Mouse (Mus musculus): Measurements from ENCODE around the gene Trem1. TPM values are rescaled to one million over a fixed set of nuclear protein-coding genes. Genes with fewer than 3 reads are reported as not detected.
A peak's percentile ranks its signal among the peaks of the same experiment; 100 is the strongest.

The Trem1 gene
- polyA plus RNA-seq, 1 experiment from 2014 or later: not detected

- H3K27ac ChIP-seq (replicated peaks): no peak overlapping the region
- no peak overlapping the region for H3K9ac ChIP-seq (replicated peaks)
- H3K36me3 ChIP-seq: no peaks in the 10 kb centered on the region
- H3K4me2 ChIP-seq (replicated peaks): no peak overlapping the region
- H3K27me3 ChIP-seq: no peaks in the 10 kb centered on the region
- 83% methylated on average over 4 of the region's 4 CpGs for WGBS
- H3K4me3 ChIP-seq: no peak overlapping the region
- H3K4me1 ChIP-seq: no peaks in the 10 kb centered on the region
- ATAC-seq (replicated peaks): no peak
- no peaks in the 10 kb centered on the region for H3K9me3 ChIP-seq
Observed at GRCm38 (mm10) chr17:48269833-48270232, 37.3 kb downstream of the Trem1 start.

- no peaks in the 10 kb centered on the region for H3K27me3 ChIP-seq
- H3K4me1 ChIP-seq: no peaks in the 10 kb centered on the region
- ATAC-seq (replicated peaks): no peak
- 77% methylated on average over 5 of the region's 5 CpGs for WGBS
- no peaks in the 10 kb centered on the region for H3K9me3 ChIP-seq
- no peaks in the 10 kb centered on the region for H3K36me3 ChIP-seq
- no peak overlapping the region for H3K4me2 ChIP-seq (replicated peaks)
- no peak overlapping the region for H3K27ac ChIP-seq (replicated peaks)
- no peak overlapping the region for H3K9ac ChIP-seq (replicated peaks)
- no peak overlapping the region for H3K4me3 ChIP-seq
Observed at GRCm38 (mm10) chr17:48272158-48272557, 39.6 kb downstream of the Trem1 start.

GRCm38 (mm10) chr17:48272598-48272997, 40.0 kb downstream of the Trem1 start:
- no peaks in the 10 kb centered on the region for H3K27me3 ChIP-seq
- ATAC-seq (replicated peaks): no peak
- H3K9me3 ChIP-seq: no peaks in the 10 kb centered on the region
- H3K4me1 ChIP-seq: no peaks in the 10 kb centered on the region
- no peak overlapping the region for H3K27ac ChIP-seq (replicated peaks)
- WGBS: 86% methylated on average over 4 of the region's 4 CpGs
- H3K4me3 ChIP-seq: no peak overlapping the region
- H3K4me2 ChIP-seq (replicated peaks): no peak overlapping the region
- H3K9ac ChIP-seq (replicated peaks): no peak overlapping the region
- H3K36me3 ChIP-seq: no peaks in the 10 kb centered on the region

- WGBS: 76% methylated on average over 4 of the region's 4 CpGs
- Histone ChIP-seq H3K9me3 (no peaks in the 10 kb centered on the region), H3K27me3 (no peaks in the 10 kb centered on the region), H3K4me2 (replicated peaks) (no peak overlapping the region), H3K27ac (replicated peaks) (no peak overlapping the region), H3K9ac (replicated peaks) (no peak overlapping the region), H3K36me3 (no peaks in the 10 kb centered on the region), H3K4me3 (no peak overlapping the region), H3K4me1 (no peaks in the 10 kb centered on the region)
- ATAC-seq (replicated peaks): no peak
Observed at GRCm38 (mm10) chr17:48274098-48274497, 41.5 kb downstream of the Trem1 start.

GRCm38 (mm10) chr17:48274885-48275284, 42.3 kb downstream of the Trem1 start:
- no peak overlapping the region for H3K4me3 ChIP-seq

GRCm38 (mm10) chr17:48275736-48276135, 43.2 kb downstream of the Trem1 start:
- Histone ChIP-seq H3K9me3 (no peaks in the 10 kb centered on the region), H3K27ac (replicated peaks) (no peak overlapping the region), H3K27me3 (no peaks in the 10 kb centered on the region), H3K4me1 (no peaks in the 10 kb centered on the region), H3K4me2 (replicated peaks) (no peak overlapping the region), H3K4me3 (no peak overlapping the region), H3K9ac (replicated peaks) (no peak overlapping the region), H3K36me3 (no peaks in the 10 kb centered on the region)
- no peak for ATAC-seq (replicated peaks)
- 52% methylated on average over 7 of the region's 7 CpGs for WGBS

More at GRCm38 (mm10) chr17:48274885-48275284, 42.3 kb downstream of the Trem1 start:
- Histone ChIP-seq H3K27ac (replicated peaks) (no peak overlapping the region), H3K9ac (replicated peaks) (no peak overlapping the region), H3K27me3 (no peaks in the 10 kb centered on the region), H3K4me1 (no peaks in the 10 kb centered on the region), H3K4me2 (replicated peaks) (no peak overlapping the region), H3K9me3 (no peaks in the 10 kb centered on the region), H3K36me3 (no peaks in the 10 kb centered on the region)
- ATAC-seq (replicated peaks): no peak
- WGBS: 30% methylated on average over 6 of the region's 6 CpGs

- Histone ChIP-seq H3K4me2 (replicated peaks) (no peak overlapping the region), H3K9ac (replicated peaks) (no peak overlapping the region), H3K4me1 (peaks cover 15% of the 10 kb centered on the region), H3K9me3 (no peaks in the 10 kb centered on the region), H3K27ac (replicated peaks) (no peak overlapping the region), H3K36me3 (no peaks in the 10 kb centered on the region), H3K27me3 (no peaks in the 10 kb centered on the region), H3K4me3 (no peak overlapping the region)
- ATAC-seq (replicated peaks): no peak
Observed at GRCm38 (mm10) chr17:48278381-48278780, 45.8 kb downstream of the Trem1 start.

- WGBS: 89% methylated on average over 4 of the region's 4 CpGs
- H3K4me3 ChIP-seq: no peak overlapping the region
- H3K4me1 ChIP-seq: peaks cover 15% of the 10 kb centered on the region
- H3K27ac ChIP-seq (replicated peaks): no peak overlapping the region
- ATAC-seq (replicated peaks): no peak
- H3K27me3 ChIP-seq: no peaks in the 10 kb centered on the region
- H3K4me2 ChIP-seq (replicated peaks): no peak overlapping the region
- no peaks in the 10 kb centered on the region for H3K36me3 ChIP-seq
- no peaks in the 10 kb centered on the region for H3K9me3 ChIP-seq
- no peak overlapping the region for H3K9ac ChIP-seq (replicated peaks)
Observed at GRCm38 (mm10) chr17:48279002-48279401, 46.4 kb downstream of the Trem1 start.

GRCm38 (mm10) chr17:48280943-48281738, 48.6 kb downstream of the Trem1 start:
- Histone ChIP-seq H3K27ac (replicated peaks) (peak overlapping the region; percentile 29; the same call in 1 of the 2 replicates), H3K4me2 (replicated peaks) (peak overlapping the region; percentile 51), H3K4me3 (peak overlapping the region; percentile 36), H3K9ac (replicated peaks) (peak overlapping the region; percentile 30), H3K27me3 (no peaks in the 10 kb centered on the region), H3K36me3 (no peaks in the 10 kb centered on the region), H3K9me3 (no peaks in the 10 kb centered on the region), H3K4me1 (peaks cover 15% of the 10 kb centered on the region)
- ATAC-seq (replicated peaks): peak; percentile 72
- 22% methylated on average over 18 of the region's 18 CpGs for WGBS

GRCm38 (mm10) chr17:48281739-48282085, 49.1 kb downstream of the Trem1 start:
- Histone ChIP-seq H3K27me3 (no peaks in the 10 kb centered on the region), H3K36me3 (no peaks in the 10 kb centered on the region), H3K27ac (replicated peaks) (peak overlapping the region; percentile 29; the same call in 1 of the 2 replicates), H3K4me2 (replicated peaks) (peak overlapping the region; percentile 51), H3K9me3 (no peaks in the 10 kb centered on the region), H3K4me3 (peak overlapping the region; percentile 36), H3K4me1 (peaks cover 15% of the 10 kb centered on the region), H3K9ac (replicated peaks) (peak overlapping the region; percentile 30)
- WGBS: 1% methylated on average over 3 of the region's 3 CpGs
- peak; percentile 53 for ATAC-seq (replicated peaks)

GRCm38 (mm10) chr17:48286765-48287164, 54.2 kb downstream of the Trem1 start:
- Histone ChIP-seq H3K4me3 (no peak overlapping the region), H3K9ac (replicated peaks) (no peak overlapping the region), H3K9me3 (no peaks in the 10 kb centered on the region), H3K4me1 (peaks cover 6% of the 10 kb centered on the region), H3K27me3 (no peaks in the 10 kb centered on the region), H3K36me3 (no peaks in the 10 kb centered on the region), H3K27ac (replicated peaks) (no peak overlapping the region), H3K4me2 (replicated peaks) (no peak overlapping the region)
- ATAC-seq (replicated peaks): no peak
- 60% methylated on average over 1 of the region's 1 CpGs for WGBS

- Histone ChIP-seq H3K4me1 (peaks cover 2% of the 10 kb centered on the region; the same call in 1 of the 2 replicates), H3K9me3 (no peaks in the 10 kb centered on the region), H3K4me3 (no peak overlapping the region), H3K9ac (replicated peaks) (no peak overlapping the region), H3K27me3 (no peaks in the 10 kb centered on the region), H3K4me2 (replicated peaks) (no peak overlapping the region), H3K27ac (replicated peaks) (no peak overlapping the region), H3K36me3 (no peaks in the 10 kb centered on the region)
- WGBS: 73% methylated on average over 2 of the region's 2 CpGs
- no peak for ATAC-seq (replicated peaks)
Observed at GRCm38 (mm10) chr17:48287276-48287675, 54.7 kb downstream of the Trem1 start.

All from forebrain, embryonic 15.5 days (tissue).